Mouse (Mus musculus) heart, embryonic 14.5 days (tissue): ENCODE data around the gene Hnrnpu. TPM values are rescaled to one million over a fixed set of nuclear protein-coding genes. Genes with fewer than 3 reads are reported as not detected.
"Not testable (repeated sequence)": the region's sequence is repeated elsewhere in the genome, so short reads cannot be mapped to it uniquely, and the experiment has no call there.

Source experiments
- ATAC-seq: fragments of 200-750 bp; cut with Nextera tagmentation; 2 replicates; pipeline ENCODE4 v1.8.0; 2017; ENCODE audit warnings: low read depth, moderate TSS enrichment; ENCODE audit not compliant: insufficient number of reproducible peaks, insufficient read depth, low FRiP score
- H3K27ac ChIP-seq, 2 experiments: fragments of 200-500 bp in 1 of 2; fragments of 300-500 bp in 1 of 2; sonication (generic) in 1 of 2; replicated peaks in 1 of 2; 2 replicates each; pipeline ENCODE4 v1.5.1; 2012 to 2014; ENCODE audit warnings: low read depth in 2 of 2, low read length in 2 of 2, control low read depth in 1 of 2, mild to moderate bottlenecking in 1 of 2, mixed read lengths in 1 of 2; ENCODE audit not compliant: control insufficient read depth in 1 of 2, insufficient read depth in 1 of 2
- H3K27me3 ChIP-seq: fragments of 300-500 bp; sonication (generic); 2 replicates; pipeline ENCODE4 v1.6.1; 2014; ENCODE audit warnings: mild to moderate bottlenecking, low read length, control low read depth; ENCODE audit not compliant: control insufficient read depth, insufficient read depth
- H3K36me3 ChIP-seq: fragments of 300-500 bp; sonication (generic); 2 replicates; pipeline ENCODE4 v1.6.1; 2014; ENCODE audit warnings: mild to moderate bottlenecking, control low read depth, low read length, mixed read lengths; ENCODE audit not compliant: control insufficient read depth, insufficient read depth
- H3K4me1 ChIP-seq, 2 experiments: fragments of 200-500 bp in 1 of 2; fragments of 300-500 bp in 1 of 2; sonication (generic) in 1 of 2; 2 replicates each; pipeline ENCODE4 v1.6.1; 2012 to 2014; ENCODE audit warnings: low read length in 2 of 2, control low read depth in 1 of 2, mixed read lengths in 1 of 2; ENCODE audit not compliant: control insufficient read depth in 2 of 2, insufficient read depth in 2 of 2
- H3K4me2 ChIP-seq: fragments of 300-500 bp; sonication (generic); 2 replicates; pipeline ENCODE4 v1.6.1; 2014; ENCODE audit warnings: mild to moderate bottlenecking, low read length
- H3K4me3 ChIP-seq, 2 experiments: fragments of 200-500 bp in 1 of 2; fragments of 300-500 bp in 1 of 2; sonication (generic) in 1 of 2; 2 replicates each; pipeline ENCODE4 v1.5.1; 2012 to 2014; ENCODE audit warnings: low read length in 2 of 2, mild to moderate bottlenecking in 2 of 2, control low read depth in 1 of 2, low read depth in 1 of 2, moderate library complexity in 1 of 2; ENCODE audit not compliant: control insufficient read depth in 1 of 2, insufficient read depth in 1 of 2
- H3K9ac ChIP-seq: fragments of 300-500 bp; sonication (generic); 2 replicates; pipeline ENCODE4 v1.6.1; 2014; ENCODE audit warnings: mild to moderate bottlenecking, low read length
- H3K9me3 ChIP-seq: fragments of 300-500 bp; sonication (generic); 2 replicates; pipeline ENCODE4 v1.6.1; 2016; ENCODE audit warnings: low read length, control low read depth; ENCODE audit not compliant: control insufficient read depth
- WGBS: fragments of 180-500 bp; shearing (Covaris S2); extraction: QIAGEN DNeasy Blood & Tissue Kit; methylation state at CpG from one replicate; pipeline ENCODE4 v1.1.7; 2014; 5-methylcytosine and 5-hydroxymethylcytosine counted together
- polyA plus RNA-seq: library from polyadenylated mRNA; unstranded; fragments of >200 nt; fragmentation: Nextera tagmentation; extraction: Ambion mirVana; gene quantifications from 2 replicates; pipeline ENCODE4 v1.2.1, GENCODE M21; 2014

Hnrnpu gene
- polyA plus RNA-seq, 1 experiment from 2014 or later: 316 TPM

GRCm38 (mm10) chr1:178354576-178354975 is 17.0 kb upstream of the Hnrnpu start:
- no peak overlapping the region for H3K27ac ChIP-seq
- H3K9ac ChIP-seq: no peak overlapping the region
- H3K4me1 ChIP-seq: no peaks in the 10 kb centered on the region
- ATAC-seq: no peak
- no peaks in the 10 kb centered on the region for H3K9me3 ChIP-seq
- no peaks in the 10 kb centered on the region for H3K36me3 ChIP-seq
- H3K27me3 ChIP-seq: no peaks in the 10 kb centered on the region
- no peak overlapping the region for H3K4me3 ChIP-seq
- no peak overlapping the region for H3K4me2 ChIP-seq
- WGBS: 60% methylated on average over 3 of the region's 3 CpGs

- no peaks in the 10 kb centered on the region for H3K36me3 ChIP-seq
- H3K4me1 ChIP-seq: no peaks in the 10 kb centered on the region
- H3K27ac ChIP-seq: no peak overlapping the region
- H3K27me3 ChIP-seq: no peaks in the 10 kb centered on the region
- ATAC-seq: no peak
- H3K4me3 ChIP-seq: no peak overlapping the region
- H3K9ac ChIP-seq: no peak overlapping the region
- no peaks in the 10 kb centered on the region for H3K9me3 ChIP-seq
- no peak overlapping the region for H3K4me2 ChIP-seq
Measured at GRCm38 (mm10) chr1:178351643-178352042, 14.0 kb upstream of the Hnrnpu start.

- H3K27me3 ChIP-seq: no peaks in the 10 kb centered on the region
- H3K9me3 ChIP-seq: no peaks in the 10 kb centered on the region
- no peak overlapping the region for H3K4me2 ChIP-seq
- no peak for ATAC-seq
- no peak overlapping the region for H3K9ac ChIP-seq
- 87% methylated on average over 2 of the region's 2 CpGs for WGBS
- H3K4me1 ChIP-seq: no peaks in the 10 kb centered on the region
- H3K27ac ChIP-seq: no peak overlapping the region
- H3K36me3 ChIP-seq: no peaks in the 10 kb centered on the region
- no peak overlapping the region for H3K4me3 ChIP-seq
Measured at GRCm38 (mm10) chr1:178350792-178351191, 13.2 kb upstream of the Hnrnpu start.

DNA sequence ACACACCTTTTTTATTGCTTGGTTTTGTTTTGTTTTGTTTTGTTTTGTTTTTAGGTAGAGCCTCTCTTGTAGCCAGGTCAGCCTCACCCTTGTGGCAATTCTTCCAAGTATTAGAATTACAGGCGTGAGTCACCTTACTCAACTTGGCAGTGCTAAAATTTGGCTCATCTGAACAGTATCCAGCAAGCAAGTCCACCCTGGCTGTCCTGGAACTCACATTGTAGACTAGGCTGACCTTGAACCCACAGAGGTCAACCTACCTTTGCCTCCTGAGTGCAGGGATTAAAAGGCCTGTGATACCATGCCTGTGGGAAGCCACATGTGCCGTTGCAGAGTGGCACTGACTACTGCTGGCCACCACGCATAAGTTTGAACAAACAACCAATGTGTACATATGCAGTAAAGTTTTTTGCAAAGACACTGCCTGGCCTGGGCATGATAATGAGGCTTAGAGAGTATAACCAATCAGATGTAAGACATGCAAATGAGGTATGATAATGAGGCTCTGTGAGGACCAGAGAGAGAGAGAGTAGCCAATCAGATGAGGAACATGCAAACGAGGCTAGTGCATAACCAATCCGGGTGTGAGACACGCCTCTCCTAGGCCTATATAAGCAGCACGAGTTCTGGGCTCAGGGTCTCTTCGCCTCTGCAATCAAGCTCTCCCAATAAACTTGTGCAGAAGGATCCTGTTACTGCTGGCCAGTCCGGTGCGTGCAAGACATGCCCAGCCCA is 6.6 kb upstream of the Hnrnpu start:
- WGBS: 93% methylated on average over 10 of the region's 10 CpGs

GRCm38 (mm10) chr1:178342612-178343011 is 5.0 kb upstream of the Hnrnpu start:
- Histone ChIP-seq H3K4me3 (no peak overlapping the region), H3K27ac (no peak overlapping the region), H3K27me3 (no peaks in the 10 kb centered on the region), H3K9ac (no peak overlapping the region), H3K9me3 (no peaks in the 10 kb centered on the region), H3K4me1 (peaks cover 3 to 13% of the 10 kb centered on the region in 2 experiments), H3K4me2 (no peak overlapping the region), H3K36me3 (no peaks in the 10 kb centered on the region)
- ATAC-seq: no peak
- 71% methylated on average over 4 of the region's 5 CpGs for WGBS

More for the DNA sequence above, 6.6 kb upstream of the Hnrnpu start:
- H3K9ac ChIP-seq, H3K9me3 ChIP-seq, H3K4me1 ChIP-seq, H3K27ac ChIP-seq, H3K36me3 ChIP-seq, ATAC-seq, H3K27me3 ChIP-seq, H3K4me2 ChIP-seq, H3K4me3 ChIP-seq: not testable (repeated sequence)

- H3K9ac ChIP-seq: no peak overlapping the region; the same call in 1 of the 2 replicates
- H3K9me3 ChIP-seq: no peaks in the 10 kb centered on the region
- 64% methylated on average over 1 of the region's 1 CpGs for WGBS
- H3K4me1 ChIP-seq: peaks cover 3 to 13% of the 10 kb centered on the region in 2 experiments
- ATAC-seq: no peak
- H3K4me3 ChIP-seq: no peak overlapping the region
- H3K4me2 ChIP-seq: no peak overlapping the region
- H3K27ac ChIP-seq: no peak overlapping the region
- no peaks in the 10 kb centered on the region for H3K36me3 ChIP-seq
- no peaks in the 10 kb centered on the region for H3K27me3 ChIP-seq
Measured at GRCm38 (mm10) chr1:178342063-178342462, 4.5 kb upstream of the Hnrnpu start.

- Histone ChIP-seq H3K4me2 (no peak overlapping the region), H3K27me3 (no peaks in the 10 kb centered on the region), H3K36me3 (no peaks in the 10 kb centered on the region), H3K4me1 (peaks cover 3 to 13% of the 10 kb centered on the region in 2 experiments), H3K9me3 (no peaks in the 10 kb centered on the region), H3K27ac (no peak overlapping the region), H3K4me3 (no peak overlapping the region), H3K9ac (no peak overlapping the region)
- 80% methylated on average over 3 of the region's 3 CpGs for WGBS
- ATAC-seq: no peak
Measured at GRCm38 (mm10) chr1:178341435-178341834, 3.8 kb upstream of the Hnrnpu start.

GRCm38 (mm10) chr1:178340213-178340612 is 2.6 kb upstream of the Hnrnpu start:
- Histone ChIP-seq H3K27me3 (no peaks in the 10 kb centered on the region), H3K36me3 (peaks cover 2% of the 10 kb centered on the region), H3K9me3 (no peaks in the 10 kb centered on the region), H3K4me1 (peaks cover 3 to 13% of the 10 kb centered on the region in 2 experiments), H3K9ac (no peak overlapping the region), H3K4me2 (no peak overlapping the region), H3K27ac (no peak overlapping the region; a peak in 1 of 4 replicates), H3K4me3 (no peak overlapping the region)
- no peak for ATAC-seq
- 39% methylated on average over 2 of the region's 2 CpGs for WGBS
